Mouse (Mus musculus) right cerebral cortex, adult 2 months (tissue): Measurements from ENCODE around the gene Castor2.

Source experiments
- DNase-seq, 2 experiments: peaks; one replicate each; pipeline ENCODE4 v3.0.0; 2021 to 2022; ENCODE audit warnings: low spot score in 2 of 2

Castor2 gene

GRCm38 (mm10) chr5:134099496-134100211, at the start of gene Castor2:
Gene Castor2, plus strand, starts transcription at chr5:134099711.
- DNase-seq, result peak; percentile 97 to 98

DNA sequence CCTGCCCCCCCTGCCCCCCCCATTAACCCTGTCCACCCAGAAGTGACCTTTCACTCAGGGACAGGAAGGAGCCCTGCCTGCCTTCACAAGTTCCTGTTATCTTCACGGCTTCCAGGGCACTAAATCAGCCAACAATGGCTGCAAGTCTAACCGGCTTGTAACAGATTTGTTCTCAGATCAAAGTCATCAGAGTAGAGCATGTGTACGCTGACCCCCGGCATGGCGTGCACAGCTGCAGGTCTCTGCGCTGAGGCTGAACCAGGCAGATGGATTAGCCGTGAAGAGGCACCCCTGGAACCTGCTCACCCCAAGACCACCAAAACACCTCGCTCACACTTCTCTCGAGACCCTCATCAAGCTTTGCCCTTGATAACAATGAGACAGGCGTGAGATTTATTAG, 48.8 kb upstream of the Castor2 start:
- DNase-seq, result no peak

GRCm38 (mm10) chr5:134052614-134053013, 46.9 kb upstream of the Castor2 start:
- no peak for DNase-seq

DNA sequence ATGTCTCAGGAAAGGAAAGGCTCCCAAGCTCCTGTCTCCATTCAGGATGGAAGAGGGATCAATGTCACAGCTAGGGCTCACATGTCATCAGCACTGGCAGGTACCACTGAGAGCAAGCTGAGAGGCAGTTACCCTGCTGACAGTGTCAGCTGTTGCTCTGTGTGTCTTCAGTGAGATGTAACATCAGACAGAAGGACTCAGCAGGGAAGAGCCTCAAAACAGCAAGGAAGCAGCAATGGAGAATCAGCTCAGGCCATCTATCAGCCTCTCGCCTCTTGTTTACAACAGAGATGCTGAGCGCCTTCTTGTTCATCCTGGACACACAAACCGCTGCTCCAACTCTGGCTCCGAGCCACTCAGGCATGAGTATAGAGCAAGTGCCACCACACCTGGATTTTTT, 45.0 kb upstream of the Castor2 start:
- DNase-seq, result no peak

GRCm38 (mm10) chr5:134058793-134059352, 40.6 kb upstream of the Castor2 start:
- no peak for DNase-seq

GRCm38 (mm10) chr5:134063362-134064064, 36.0 kb upstream of the Castor2 start:
- peak; percentile 91 to 92 for DNase-seq

DNA sequence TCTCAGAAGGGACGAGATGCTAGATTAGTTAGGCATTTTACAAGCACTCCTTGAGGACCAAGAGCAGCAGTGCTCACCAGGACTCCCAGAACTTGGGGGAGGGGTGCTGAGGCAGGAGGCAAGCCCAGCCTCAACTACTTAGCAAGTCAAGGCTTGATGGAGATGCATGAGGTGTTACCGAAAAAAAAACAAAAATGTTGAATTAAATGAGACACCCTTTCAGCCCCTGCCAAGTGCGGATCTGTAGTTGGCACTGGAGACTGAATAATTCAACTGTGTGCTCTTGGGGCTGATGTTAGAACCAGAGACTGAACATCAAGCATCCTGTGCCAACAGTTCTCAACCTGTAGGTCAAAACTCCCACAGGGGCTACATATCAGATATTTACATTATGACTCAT, 33.2 kb upstream of the Castor2 start:
- DNase-seq, result no peak

- DNase-seq, result peak; percentile 17 to 24
These were observed 31.6 kb upstream of the Castor2 start for GRCm38 (mm10) chr5:134067924-134068323.

DNA sequence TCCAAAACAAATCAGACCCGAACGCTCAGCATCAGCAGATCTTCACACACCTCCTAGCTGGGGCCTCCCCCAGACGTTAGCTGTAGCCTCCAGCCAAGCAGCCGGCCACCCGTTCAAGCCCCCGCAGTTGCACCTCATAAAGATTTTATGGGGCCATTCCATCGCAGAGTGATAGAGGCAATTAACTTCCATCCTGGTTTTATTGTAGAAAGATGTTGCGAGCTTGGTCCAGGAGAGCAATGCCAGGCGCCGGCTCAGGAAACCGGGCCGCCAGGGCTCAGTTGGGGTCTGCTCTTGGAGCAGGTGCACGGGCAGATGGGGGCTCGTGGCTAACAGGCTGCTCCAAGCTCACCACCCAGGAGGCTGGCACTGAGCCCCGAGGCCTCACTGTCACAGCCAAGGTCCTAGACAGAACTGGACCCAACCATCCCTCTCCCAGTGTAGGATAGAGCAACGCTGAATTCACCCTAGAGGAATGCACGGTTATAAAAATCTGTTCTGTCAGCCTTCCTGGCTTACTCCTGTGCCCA, 25.9 kb upstream of the Castor2 start:
- no peak for DNase-seq

- no peak for DNase-seq
These were observed 25.1 kb upstream of the Castor2 start for GRCm38 (mm10) chr5:134074368-134074767.

- DNase-seq, result no peak
These were observed 23.3 kb upstream of the Castor2 start for GRCm38 (mm10) chr5:134076175-134076574.

- DNase-seq, result peak in 1 of 2 experiments; percentile 17
These were observed 18.6 kb upstream of the Castor2 start for GRCm38 (mm10) chr5:134080685-134081548.

DNA sequence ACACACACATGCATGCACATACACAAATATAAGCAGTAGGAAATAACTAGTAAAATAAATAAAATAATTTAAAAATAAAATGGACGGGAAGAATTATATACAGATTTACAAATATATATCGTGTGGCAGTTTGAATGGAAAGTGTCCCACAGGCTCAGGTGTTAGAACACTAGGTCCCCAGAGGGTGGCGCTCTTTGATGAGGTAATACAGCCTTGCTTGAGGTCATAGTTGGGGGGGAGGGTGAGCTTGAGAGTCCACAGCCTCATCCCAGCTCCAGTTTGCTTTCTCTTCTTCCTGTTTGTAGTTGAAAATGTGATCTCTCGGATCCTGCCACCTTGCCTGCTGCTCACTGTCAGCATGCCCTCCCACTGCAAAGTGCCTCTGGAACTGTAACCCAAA, 14.3 kb upstream of the Castor2 start:
- DNase-seq, result no peak

- no peak for DNase-seq
These were observed 13.4 kb upstream of the Castor2 start for GRCm38 (mm10) chr5:134085887-134086639.

DNA sequence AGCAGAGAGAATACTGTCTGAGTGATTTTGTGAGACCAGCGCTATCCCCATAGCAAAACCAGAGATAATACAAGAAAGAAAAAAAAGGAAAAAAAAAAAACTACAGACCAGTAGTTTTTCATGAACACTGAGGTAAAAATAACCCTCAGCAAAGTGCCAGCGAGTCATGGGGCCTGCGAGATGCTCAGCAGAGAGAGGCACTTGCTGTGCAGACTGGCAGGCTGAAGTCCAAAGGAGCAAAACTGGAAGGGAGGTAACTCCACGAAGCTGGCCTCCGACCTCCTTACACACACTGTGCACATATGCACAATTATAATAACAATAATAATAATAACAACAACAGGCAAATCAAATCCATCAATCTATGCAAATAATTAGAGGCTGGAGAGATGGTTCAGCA, 12.3 kb upstream of the Castor2 start:
- DNase-seq, result no peak

GRCm38 (mm10) chr5:134095766-134096165, 3.7 kb upstream of the Castor2 start:
- DNase-seq, result no peak

- no peak for DNase-seq
These were observed 1.1 kb upstream of the Castor2 start for GRCm38 (mm10) chr5:134098341-134098902.

- DNase-seq, result no peak
These were observed 535 bp upstream of the Castor2 start for GRCm38 (mm10) chr5:134098976-134099375.

DNA sequence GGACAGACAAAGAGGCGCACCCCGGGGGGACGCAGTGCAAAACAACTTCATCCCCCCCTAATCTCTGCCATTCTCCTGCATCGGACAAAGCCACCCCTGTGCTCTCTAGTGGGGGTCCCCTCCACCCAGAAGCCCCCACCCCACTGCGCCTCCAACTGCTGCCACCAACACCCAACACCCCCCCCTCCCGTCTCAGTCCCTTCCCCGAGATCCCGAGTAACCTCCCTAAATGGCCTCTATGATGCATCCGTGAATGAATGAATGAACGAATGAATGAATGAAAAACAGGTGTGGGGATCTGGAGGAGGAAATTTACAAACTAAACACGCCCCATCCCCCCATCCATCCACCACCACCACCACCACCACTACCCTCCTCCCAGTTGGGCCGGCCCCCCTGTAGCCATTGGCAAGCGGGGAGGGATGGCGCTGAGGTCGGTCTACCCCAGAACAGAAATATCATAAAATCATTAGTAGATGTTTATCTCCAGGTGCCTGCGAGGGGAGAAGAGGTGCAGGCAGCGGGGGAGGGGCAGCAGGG, 791 bp downstream of the Castor2 start:
- no peak for DNase-seq

GRCm38 (mm10) chr5:134101322-134101721, 1.8 kb downstream of the Castor2 start:
- no peak for DNase-seq
